Mouse (Mus musculus) embryonic facial prominence, embryonic 14.5 days (tissue): Measurements from ENCODE around the gene Gm20695. TPM values are rescaled to one million over a fixed set of nuclear protein-coding genes. Genes with fewer than 3 reads are reported as not detected.

Source experiments
- ATAC-seq: fragments of 200-750 bp; cut with Nextera tagmentation; 2 replicates; pipeline ENCODE4 v1.8.0; 2017; ENCODE audit warnings: low read depth, moderate number of reproducible peaks, moderate TSS enrichment
- DNase-seq: peaks from one replicate; pipeline ENCODE4 v3.0.0-alpha.2; 2015; ENCODE audit warnings: low spot score
- H3K27ac ChIP-seq: fragments of 300-500 bp; sonication (generic); replicated peaks from 2 replicates; pipeline ENCODE4 v1.5.1; 2014; ENCODE audit warnings: low read depth, mild to moderate bottlenecking, low read length, moderate library complexity
- H3K27me3 ChIP-seq: fragments of 300-500 bp; sonication (generic); replicated peaks from 2 replicates; pipeline ENCODE4 v1.6.1; 2014; ENCODE audit warnings: low read length; ENCODE audit not compliant: control insufficient read depth, insufficient read depth
- H3K36me3 ChIP-seq: fragments of 300-500 bp; sonication (generic); 2 replicates; pipeline ENCODE4 v1.6.1; 2014; ENCODE audit warnings: low read length, mixed read lengths; ENCODE audit not compliant: control insufficient read depth, insufficient read depth
- H3K4me1 ChIP-seq: fragments of 300-500 bp; sonication (generic); 2 replicates; pipeline ENCODE4 v1.6.1; 2014; ENCODE audit warnings: antibody characterized with exemption, low read length; ENCODE audit not compliant: control insufficient read depth, insufficient read depth
- H3K4me2 ChIP-seq: fragments of 300-500 bp; sonication (generic); 2 replicates; pipeline ENCODE4 v1.6.1; 2014; ENCODE audit warnings: low read depth, mild to moderate bottlenecking, low read length, moderate library complexity, mixed read lengths
- H3K4me3 ChIP-seq: fragments of 300-500 bp; sonication (generic); 2 replicates; pipeline ENCODE4 v1.5.1; 2014; ENCODE audit warnings: low read depth, mild to moderate bottlenecking, low read length
- H3K9ac ChIP-seq: fragments of 300-500 bp; sonication (generic); 2 replicates; pipeline ENCODE4 v1.6.1; 2014; ENCODE audit warnings: low read depth, mild to moderate bottlenecking, low read length, moderate library complexity, mixed read lengths
- H3K9me3 ChIP-seq: fragments of 300-500 bp; sonication (generic); 2 replicates; pipeline ENCODE4 v1.6.1; 2016; ENCODE audit warnings: low read length; ENCODE audit not compliant: control insufficient read depth
- WGBS: fragments of 180-500 bp; shearing (Covaris S2); extraction: QIAGEN DNeasy Blood & Tissue Kit; methylation state at CpG from one replicate; pipeline ENCODE4 v1.1.7; 2014; 5-methylcytosine and 5-hydroxymethylcytosine counted together
- polyA plus RNA-seq: library from polyadenylated mRNA; unstranded; fragments of >200 nt; fragmentation: Nextera tagmentation; extraction: Ambion mirVana; gene quantifications from 2 replicates; pipeline ENCODE4 v1.2.1, GENCODE M21; 2014

The Gm20695 gene
- polyA plus RNA-seq, 1 experiment from 2014 or later: 3.0 TPM

DNA sequence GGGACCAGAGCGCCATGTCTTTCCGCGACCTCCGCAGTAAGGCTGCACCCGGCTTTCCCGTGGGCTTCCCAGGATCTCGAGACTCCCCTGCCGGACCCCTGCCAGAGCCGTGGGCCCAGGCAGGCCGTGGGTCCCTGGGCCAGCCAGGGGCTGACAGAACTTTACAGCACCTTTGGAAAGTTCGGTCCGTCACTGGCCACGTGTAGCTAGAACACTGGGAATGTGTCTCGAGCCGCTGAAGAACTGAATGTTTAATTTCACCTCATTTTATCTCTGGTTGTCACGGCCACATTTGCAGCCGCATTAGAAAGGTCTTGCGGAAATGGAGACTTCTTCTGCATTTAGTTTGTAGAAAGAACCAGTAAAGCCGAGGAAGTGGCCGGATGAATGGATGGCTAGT, 24.7 kb downstream of the Gm20695 start:
- peak overlapping the region; percentile 67 for H3K4me3 ChIP-seq
- 7% methylated on average over 20 of the region's 20 CpGs for WGBS
- H3K9me3 ChIP-seq: no peaks in the 10 kb centered on the region
- no peak for ATAC-seq
- no peak for DNase-seq
- peaks cover 5% of the 10 kb centered on the region; the same call in 1 of the 2 replicates for H3K4me1 ChIP-seq
- peaks cover 46% of the 10 kb centered on the region for H3K36me3 ChIP-seq
- 0 out of 2 replicates have a peak overlapping the region, but pooled peaks have one; percentile 70 for H3K27ac ChIP-seq
- H3K9ac ChIP-seq: peak overlapping the region; percentile 83
- H3K4me2 ChIP-seq: peak overlapping the region; percentile 71
- H3K27me3 ChIP-seq: no peaks in the 10 kb centered on the region

DNA sequence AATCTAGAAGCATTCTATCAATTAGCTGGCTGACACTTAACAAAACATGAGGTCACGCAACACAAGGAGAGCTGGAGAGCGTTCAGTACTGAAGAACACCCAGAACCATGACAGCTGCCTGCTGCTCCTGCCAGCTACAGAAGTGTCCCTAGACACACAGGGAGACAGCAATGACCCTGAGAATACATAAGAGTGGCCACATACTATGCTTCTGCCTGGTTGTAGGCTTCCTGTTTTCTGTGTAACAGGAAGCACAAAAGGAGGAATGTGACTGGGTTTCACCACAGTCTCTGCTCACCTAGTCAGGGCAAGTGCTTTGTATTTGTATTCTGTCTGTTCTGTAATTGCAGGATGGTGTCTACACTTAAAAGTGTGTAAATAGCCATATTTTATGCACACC, 36.3 kb downstream of the Gm20695 start:
- H3K4me1 ChIP-seq: peaks cover 7% of the 10 kb centered on the region; the same call in 1 of the 2 replicates
- no peak overlapping the region for H3K9ac ChIP-seq
- H3K27me3 ChIP-seq: no peaks in the 10 kb centered on the region
- H3K4me3 ChIP-seq: no peak overlapping the region
- no peaks in the 10 kb centered on the region for H3K9me3 ChIP-seq
- no peak overlapping the region for H3K4me2 ChIP-seq
- WGBS: 89% methylated on average over 2 of the region's 2 CpGs
- H3K27ac ChIP-seq: no peak overlapping the region
- H3K36me3 ChIP-seq: peaks cover 66% of the 10 kb centered on the region
- ATAC-seq (no peak), DNase-seq (no peak)

DNA sequence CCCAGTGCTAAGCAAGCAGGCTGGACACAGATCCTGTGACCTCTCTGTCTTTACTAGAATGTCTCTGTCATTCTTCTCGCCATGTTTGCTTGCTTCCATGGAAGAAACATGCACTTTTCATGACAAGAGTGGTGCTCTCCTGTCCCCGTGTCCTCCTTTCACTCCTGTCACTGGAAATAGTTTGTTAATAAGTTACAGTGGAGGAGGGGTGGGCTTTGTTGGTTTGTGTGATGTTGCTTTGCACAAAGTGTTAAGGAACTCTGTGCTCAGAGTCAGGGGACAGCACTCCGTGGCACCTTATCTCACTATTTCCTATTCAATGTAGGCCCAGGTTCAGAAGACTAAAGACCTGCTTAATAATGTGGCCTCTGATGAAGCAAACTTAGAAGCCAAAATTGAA, 39.1 kb downstream of the Gm20695 start:
- no peak for DNase-seq
- Histone ChIP-seq H3K27ac (peak overlapping the region; percentile 88), H3K4me3 (no peak overlapping the region), H3K36me3 (peaks cover 72% of the 10 kb centered on the region), H3K4me1 (peaks cover 7% of the 10 kb centered on the region; the same call in 1 of the 2 replicates), H3K27me3 (no peaks in the 10 kb centered on the region), H3K9ac (no peak overlapping the region), H3K4me2 (no peak overlapping the region), H3K9me3 (no peaks in the 10 kb centered on the region)
- WGBS: 68% methylated on average over 3 of the region's 3 CpGs
- ATAC-seq: no peak

DNA sequence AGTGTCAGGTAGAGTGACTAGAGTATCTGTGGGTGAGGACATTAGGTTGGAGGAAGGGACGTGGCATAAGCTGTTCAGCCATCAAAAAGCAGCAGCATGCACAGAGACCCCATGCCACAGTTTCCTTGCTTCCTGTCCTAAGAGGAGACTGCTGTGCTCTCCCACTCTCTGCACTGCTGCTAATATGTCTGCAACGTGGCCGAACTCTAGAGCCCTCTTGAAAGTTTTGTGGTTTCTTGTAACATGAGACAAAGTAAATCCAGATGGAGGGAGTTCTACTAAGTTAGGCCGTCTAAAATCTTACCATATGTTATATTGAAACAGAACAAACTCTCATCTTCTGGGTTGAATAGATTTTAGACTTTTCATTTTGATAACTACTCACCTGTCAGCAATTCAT, 39.5 kb downstream of the Gm20695 start:
- Histone ChIP-seq H3K27ac (peak overlapping the region; percentile 88), H3K9ac (no peak overlapping the region), H3K9me3 (no peaks in the 10 kb centered on the region), H3K4me3 (no peak overlapping the region), H3K4me2 (no peak overlapping the region), H3K36me3 (peaks cover 74% of the 10 kb centered on the region), H3K4me1 (peaks cover 7% of the 10 kb centered on the region; the same call in 1 of the 2 replicates), H3K27me3 (no peaks in the 10 kb centered on the region)
- ATAC-seq: peak; percentile 92
- WGBS: 22% methylated on average over 4 of the region's 4 CpGs
- peak; percentile 91 for DNase-seq

DNA sequence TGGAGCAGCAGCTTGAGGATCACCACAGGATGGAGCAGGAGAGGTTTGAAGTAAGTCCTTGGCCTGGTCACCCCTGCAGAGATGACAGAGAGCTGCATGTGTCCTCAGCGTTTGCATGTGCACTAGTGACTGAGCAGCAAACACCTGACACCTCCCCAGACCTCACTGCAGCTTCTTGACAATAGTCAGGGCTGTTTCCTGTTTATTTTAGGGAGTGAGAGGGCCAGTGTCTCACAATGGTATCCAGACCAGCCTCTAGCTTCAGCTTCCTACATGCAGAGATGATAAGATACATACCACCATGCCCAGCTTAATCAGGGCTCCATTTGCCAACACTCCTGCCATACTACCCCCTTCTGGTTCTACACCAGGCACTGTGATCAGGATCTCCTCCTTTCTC, 44.1 kb downstream of the Gm20695 start:
- ATAC-seq (no peak), DNase-seq (no peak)

DNA sequence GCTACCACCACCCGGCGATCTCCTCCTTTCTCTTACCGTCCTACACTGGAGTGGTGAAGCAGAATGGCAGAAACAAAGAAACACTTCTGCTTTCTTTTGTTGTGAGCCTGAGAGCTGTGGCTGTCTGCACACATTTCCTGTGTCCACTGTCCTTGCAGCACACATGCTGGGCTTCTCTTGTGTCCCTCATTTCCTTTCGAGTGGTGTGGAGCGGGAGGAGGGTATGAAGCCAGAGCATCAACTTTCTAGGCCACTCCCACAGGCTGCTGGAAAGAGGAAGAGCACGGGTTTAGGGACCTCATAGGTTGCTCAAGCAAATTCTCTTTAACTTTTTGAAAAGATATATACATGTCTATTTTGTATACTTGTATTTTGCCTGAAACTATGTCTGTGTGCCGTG, 44.7 kb downstream of the Gm20695 start:
- Histone ChIP-seq H3K4me1 (0 out of 2 replicates have a peak, but pooled peaks cover 3% of the 10 kb centered on the region), H3K27me3 (no peaks in the 10 kb centered on the region), H3K27ac (no peak overlapping the region), H3K36me3 (peaks cover 69% of the 10 kb centered on the region), H3K9ac (no peak overlapping the region), H3K4me3 (no peak overlapping the region), H3K9me3 (no peaks in the 10 kb centered on the region), H3K4me2 (no peak overlapping the region)
- WGBS: 81% methylated on average over 7 of the region's 7 CpGs
- DNase-seq (peak; percentile 2), ATAC-seq (no peak)

More for the DNA sequence above, 44.1 kb downstream of the Gm20695 start:
- Histone ChIP-seq H3K27ac (no peak overlapping the region), H3K36me3 (peaks cover 66% of the 10 kb centered on the region), H3K27me3 (no peaks in the 10 kb centered on the region), H3K9ac (no peak overlapping the region), H3K4me2 (no peak overlapping the region), H3K4me3 (no peak overlapping the region), H3K4me1 (peaks cover 7% of the 10 kb centered on the region; the same call in 1 of the 2 replicates), H3K9me3 (no peaks in the 10 kb centered on the region)
- 56% methylated on average over 1 of the region's 1 CpGs for WGBS

DNA sequence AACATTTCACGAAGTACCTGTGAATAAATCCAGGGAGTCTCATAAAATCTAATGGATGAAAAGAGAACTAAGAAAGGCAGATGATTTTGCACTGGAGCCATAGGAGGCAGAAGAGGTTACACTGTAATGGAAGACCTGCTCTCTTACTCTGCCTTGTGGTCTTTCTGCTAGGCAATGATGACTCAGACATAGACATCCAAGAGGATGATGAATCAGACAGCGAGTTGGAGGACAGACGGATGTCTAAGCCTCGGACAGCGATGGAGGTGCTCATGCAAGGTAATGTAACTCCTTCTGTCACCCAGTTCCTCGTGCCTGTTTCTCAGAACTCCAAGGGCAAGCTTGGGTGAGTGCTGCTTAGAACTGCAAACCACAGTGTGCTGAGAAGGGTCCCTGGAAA, 49.1 kb downstream of the Gm20695 start:
- no peak overlapping the region for H3K27ac ChIP-seq
- no peaks in the 10 kb centered on the region for H3K4me1 ChIP-seq
- no peaks in the 10 kb centered on the region for H3K27me3 ChIP-seq
- H3K4me2 ChIP-seq: no peak overlapping the region
- WGBS: 98% methylated on average over 6 of the region's 6 CpGs
- no peak overlapping the region for H3K4me3 ChIP-seq
- no peak overlapping the region for H3K9ac ChIP-seq
- no peaks in the 10 kb centered on the region for H3K9me3 ChIP-seq
- no peak for ATAC-seq
- peaks cover 69% of the 10 kb centered on the region for H3K36me3 ChIP-seq
- no peak for DNase-seq

DNA sequence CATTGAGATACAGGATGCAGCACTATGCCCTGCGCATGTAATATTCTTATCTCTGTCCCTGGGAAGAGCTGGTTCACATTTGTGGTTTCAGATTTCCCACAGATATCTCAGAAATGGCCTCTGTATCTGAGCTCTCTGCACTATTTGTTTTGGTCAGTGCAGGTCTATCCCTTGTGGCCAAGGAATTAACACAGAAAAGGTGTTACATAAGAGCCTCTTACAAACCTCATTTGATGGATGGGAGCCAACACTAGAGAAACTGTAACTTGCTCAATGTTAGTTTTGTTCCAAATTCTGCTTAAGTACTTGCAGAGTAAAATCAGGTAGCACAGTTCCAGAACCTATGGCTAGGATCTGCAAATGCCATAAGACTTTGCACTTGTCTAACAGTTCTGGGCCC, 49.6 kb downstream of the Gm20695 start:
- H3K4me3 ChIP-seq: no peak overlapping the region
- H3K4me2 ChIP-seq: no peak overlapping the region
- DNase-seq: no peak
- WGBS: 94% methylated on average over 1 of the region's 1 CpGs
- no peak overlapping the region for H3K9ac ChIP-seq
- H3K4me1 ChIP-seq: no peaks in the 10 kb centered on the region
- ATAC-seq: no peak
- no peak overlapping the region for H3K27ac ChIP-seq
- H3K27me3 ChIP-seq: no peaks in the 10 kb centered on the region
- H3K36me3 ChIP-seq: peaks cover 70% of the 10 kb centered on the region
- H3K9me3 ChIP-seq: no peaks in the 10 kb centered on the region

DNA sequence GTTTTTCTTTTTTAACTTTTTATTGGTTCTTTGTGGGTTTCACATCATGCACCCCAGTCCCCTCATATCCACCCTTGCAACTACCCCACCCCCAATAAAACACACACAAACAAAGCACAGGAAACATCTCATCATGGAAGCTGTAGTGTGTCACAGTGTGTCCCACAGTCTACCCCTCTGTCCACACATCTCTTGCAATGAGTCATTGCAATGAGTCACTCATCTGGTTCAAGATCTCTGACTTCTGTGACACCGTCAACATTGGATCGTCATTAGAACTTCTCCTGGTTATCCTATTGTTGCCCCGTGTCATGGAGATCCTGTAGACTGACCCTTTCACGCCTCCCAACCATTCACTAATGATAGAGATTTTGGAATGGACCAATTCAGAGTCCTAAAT, 50.3 kb downstream of the Gm20695 start:
- DNase-seq (no peak), ATAC-seq (no peak)
- Histone ChIP-seq H3K27me3 (no peaks in the 10 kb centered on the region), H3K36me3 (peaks cover 67% of the 10 kb centered on the region), H3K27ac (no peak overlapping the region), H3K9ac (no peak overlapping the region), H3K4me2 (no peak overlapping the region), H3K4me3 (no peak overlapping the region), H3K4me1 (no peaks in the 10 kb centered on the region), H3K9me3 (no peaks in the 10 kb centered on the region)
- WGBS: 93% methylated on average over 4 of the region's 4 CpGs
